In genomic region chr7:19270509-19271237, GRCm38 (mm10) we compare ENCODE assay signal across 9 mouse cellular contexts. TPM values are rescaled to one million over a fixed set of nuclear protein-coding genes. Genes with fewer than 3 reads are reported as not detected.
DNase-seq lines count a peak whose midpoint lies in the region; ATAC-seq and TF ChIP-seq lines count a peak whose summit lies in the region.
"Had no signal": no experiment of that assay in that cellular context is flagged by ENCODE, and none has a peak within 500 bp of the region (broad histone marks: within the 10 kb centered on the region; RNA-seq: fewer than 3 reads in every experiment).

No protein-coding gene starts in this region.

- no peak for ATAC-seq in liver, embryonic 15.5 days (ENCODE audit: insufficient read depth)

- H3K9me3 ChIP-seq in liver, embryonic 15.5 days (replicated peaks) = no peaks in the 10 kb centered on the region

- DNase-seq in lung, adult 2 months = peak; percentile 34
- DNase-seq in lung, postnatal 36 days = no peak
- DNase-seq in heart, postnatal 4 days = peak; percentile 56
- no peak for DNase-seq in right cerebral cortex, postnatal 10 days (ENCODE audit: low spot score in 2 of 2)
- DNase-seq in layer of hippocampus, adult 18-20 months (ENCODE audit: low spot score in 2 of 2) = no peak

- 2% methylated on average over 20 of the region's 21 CpGs for WGBS in lung, adult 2 months
- 0% methylated on average over 20 of the region's 21 CpGs for WGBS in liver, embryonic 15.5 days (ENCODE audit: insufficient replicate concordance)

- peak overlapping the region; percentile 90 for H3K4me3 ChIP-seq in lung, adult 2 months (replicated peaks; ENCODE audit: extremely low read depth, low read depth, low read length)
- H3K4me3 ChIP-seq in brown adipose tissue, adult 24 weeks (ENCODE audit: insufficient read depth, low read depth, low read length) = peak overlapping the region; percentile 97
- peak overlapping the region; percentile 85 for H3K4me3 ChIP-seq in liver, embryonic 15.5 days (replicated peaks)
- peak overlapping the region; percentile 92 for H3K4me3 ChIP-seq in testis, adult 2 months (ENCODE audit: control insufficient read depth, low read depth, low read length)

- H3K27ac ChIP-seq in brown adipose tissue, adult 24 weeks (replicated peaks; ENCODE audit: low read depth, low read length) = peak overlapping the region; percentile 99
- peak overlapping the region; percentile 98 for H3K27ac ChIP-seq in liver, embryonic 15.5 days (replicated peaks)
- peak overlapping the region; percentile 12; the same call in 1 of the 2 replicates for H3K27ac ChIP-seq in testis, adult 2 months (ENCODE audit: control insufficient read depth, insufficient read depth, low read depth, low read length)

- peaks cover 13% of the 10 kb centered on the region for H3K36me3 ChIP-seq in liver, embryonic 15.5 days (replicated peaks)
- no peaks in the 10 kb centered on the region for H3K36me3 ChIP-seq in testis, adult 2 months (ENCODE audit: control insufficient read depth, insufficient read depth, low read length)

- H3K27me3 ChIP-seq in liver, embryonic 15.5 days = no peaks in the 10 kb centered on the region
- no peaks in the 10 kb centered on the region for H3K27me3 ChIP-seq in testis, adult 2 months (ENCODE audit: control insufficient read depth, insufficient read depth, low read length)

- peak overlapping the region; percentile 99 for H3K4me2 ChIP-seq in liver, embryonic 15.5 days

- TF ChIP-seq POLR2A in lung, adult 2 months (IDR thresholded peaks at IDR 0.05; ENCODE audit: borderline replicate concordance, extremely low read depth, low read depth, low read length) = no peak
- no peak for TF ChIP-seq POLR2A in testis, adult 2 months (IDR thresholded peaks at IDR 0.05; ENCODE audit: control insufficient read depth, low read depth, low read length)

- peaks cover 25% of the 10 kb centered on the region for H3K4me1 ChIP-seq in lung, adult 2 months (ENCODE audit: control insufficient read depth, insufficient read depth, low read length)
- H3K4me1 ChIP-seq in brown adipose tissue, adult 24 weeks (ENCODE audit: control insufficient read depth, insufficient read depth, insufficient read length, low read length) = peaks cover 21% of the 10 kb centered on the region
- peaks cover 73% of the 10 kb centered on the region for H3K4me1 ChIP-seq in liver, embryonic 15.5 days (replicated peaks)
- peaks cover 26% of the 10 kb centered on the region for H3K4me1 ChIP-seq in testis, adult 2 months (ENCODE audit: control insufficient read depth, insufficient read depth, low read length)

- TF ChIP-seq CTCF in lung, adult 2 months (IDR thresholded peaks at IDR 0.05; ENCODE audit: insufficient read depth, low read length) = no peak
- no peak for TF ChIP-seq CTCF in testis, adult 2 months (IDR thresholded peaks at IDR 0.05; ENCODE audit: control insufficient read depth, insufficient read depth, insufficient replicate concordance, low read depth, low read length)

- peak overlapping the region; percentile 84 for H3K9ac ChIP-seq in liver, embryonic 15.5 days

RNA-seq across cellular contexts. Expression of gene Vasp, which starts 0.9 kb away (rescaled TPM):
- polyA plus RNA-seq in lung, adult 2 months (2012; rRNA removed) = 194 TPM in 2 replicates
- polyA plus RNA-seq in brown adipose tissue, adult 24 weeks (2012; ENCODE audit: insufficient read depth, insufficient read length, missing spikeins) = 13.4 and 19.2 TPM in 2 replicates
- total RNA-seq in heart, postnatal 4 days (2021) = 100 to 1,000 TPM; 117 to 119 TPM
- polyA plus RNA-seq in liver, embryonic 15.5 days (2015; fragmentation: Nextera tagmentation; extraction: Ambion mirVana) = 41.2 and 42.4 TPM in 2 replicates
- 42.4 and 44.7 TPM in 2 replicates for polyA plus RNA-seq in testis, adult 2 months (2012; rRNA removed)
- 10 to 100 TPM; 14.2 to 17.0 TPM for total RNA-seq in layer of hippocampus, adult 18-20 months (2021)

RNA-seq across cellular contexts. Expression of gene Ppm1n, which starts 9.2 kb away (rescaled TPM):
- polyA plus RNA-seq in lung, adult 2 months (2012; rRNA removed) = 0.23 and 0.36 TPM in 2 replicates
- polyA plus RNA-seq in brown adipose tissue, adult 24 weeks (2012; ENCODE audit: insufficient read depth, insufficient read length, missing spikeins) = not detected in 2 replicates
- under 1 TPM in 1 of 2 experiments, not detected in 1; 0.26 TPM for total RNA-seq in heart, postnatal 4 days (2021)
- polyA plus RNA-seq in liver, embryonic 15.5 days (2015; fragmentation: Nextera tagmentation; extraction: Ambion mirVana) = 0.05 TPM in 1 of 2 replicates, not detected in the other
- polyA plus RNA-seq in testis, adult 2 months (2012; rRNA removed) = 0.20 and 0.30 TPM in 2 replicates
- total RNA-seq in layer of hippocampus, adult 18-20 months (2021) = not detected
- total RNA-seq: common myeloid progenitor, adult 5-6 weeks had no signal

RNA-seq across cellular contexts. Expression of gene Rtn2, which starts 11.8 kb away (rescaled TPM):
- 56.3 and 76.2 TPM in 2 replicates for polyA plus RNA-seq in lung, adult 2 months (2012; rRNA removed)
- polyA plus RNA-seq in brown adipose tissue, adult 24 weeks (2012; ENCODE audit: insufficient read depth, insufficient read length, missing spikeins) = 14.9 and 16.6 TPM in 2 replicates
- total RNA-seq in heart, postnatal 4 days (2021) = 10 to 100 TPM; 30.2 to 32.3 TPM
- 3.9 and 5.2 TPM in 2 replicates for polyA plus RNA-seq in liver, embryonic 15.5 days (2015; fragmentation: Nextera tagmentation; extraction: Ambion mirVana)
- polyA plus RNA-seq in testis, adult 2 months (2012; rRNA removed) = 15.6 and 17.4 TPM in 2 replicates
- total RNA-seq in layer of hippocampus, adult 18-20 months (2021) = 10 to 100 TPM; 92.8 to 95.6 TPM

RNA-seq across cellular contexts. Expression of gene Fosb, which starts 39.2 kb away (rescaled TPM):
- polyA plus RNA-seq in lung, adult 2 months (2012; rRNA removed) = 4.0 and 4.6 TPM in 2 replicates
- polyA plus RNA-seq in brown adipose tissue, adult 24 weeks (2012; ENCODE audit: insufficient read depth, insufficient read length, missing spikeins) = 2.7 and 48.0 TPM in 2 replicates
- under 1 TPM; 0.52 to 0.86 TPM for total RNA-seq in heart, postnatal 4 days (2021)
- polyA plus RNA-seq in liver, embryonic 15.5 days (2015; fragmentation: Nextera tagmentation; extraction: Ambion mirVana) = 0.03 TPM in 1 of 2 replicates, not detected in the other
- 3.9 and 4.1 TPM in 2 replicates for polyA plus RNA-seq in testis, adult 2 months (2012; rRNA removed)
- 10 to 100 TPM; 20.4 to 26.6 TPM for total RNA-seq in layer of hippocampus, adult 18-20 months (2021)

RNA-seq across cellular contexts. Expression of gene Opa3, which starts 42.5 kb away (rescaled TPM):
- polyA plus RNA-seq in lung, adult 2 months (2012; rRNA removed) = 24.6 and 27.6 TPM in 2 replicates
- polyA plus RNA-seq in brown adipose tissue, adult 24 weeks (2012; ENCODE audit: insufficient read depth, insufficient read length, missing spikeins) = 28.9 and 29.2 TPM in 2 replicates
- total RNA-seq in heart, postnatal 4 days (2021) = 10 to 100 TPM; 54.7 to 60.0 TPM
- 15.3 and 16.0 TPM in 2 replicates for polyA plus RNA-seq in liver, embryonic 15.5 days (2015; fragmentation: Nextera tagmentation; extraction: Ambion mirVana)
- polyA plus RNA-seq in testis, adult 2 months (2012; rRNA removed) = 13.6 and 14.5 TPM in 2 replicates
- total RNA-seq in layer of hippocampus, adult 18-20 months (2021) = 10 to 100 TPM; 41.3 to 42.6 TPM

Comparison
In these comparisons a context has a peak if more than half of its experiments do, and no peak if none do; other contexts are left out.
1. DNase-seq: peak in lung, adult 2 months (single experiment) and heart, postnatal 4 days (single experiment); none in lung, postnatal 36 days (single experiment), right cerebral cortex, postnatal 10 days (0 of 2) and layer of hippocampus, adult 18-20 months (0 of 2).
2. H3K27ac ChIP-seq: peak in every context shown above with its lines; median percentile 99 in brown adipose tissue, adult 24 weeks; 98 in liver, embryonic 15.5 days; 12 in testis, adult 2 months.
3. Peak in every context shown above with its lines, with median percentiles within 50 percentile points of each other: H3K4me3 ChIP-seq.